8 mouse cellular contexts compared by ENCODE assay signal in the genomic region with DNA sequence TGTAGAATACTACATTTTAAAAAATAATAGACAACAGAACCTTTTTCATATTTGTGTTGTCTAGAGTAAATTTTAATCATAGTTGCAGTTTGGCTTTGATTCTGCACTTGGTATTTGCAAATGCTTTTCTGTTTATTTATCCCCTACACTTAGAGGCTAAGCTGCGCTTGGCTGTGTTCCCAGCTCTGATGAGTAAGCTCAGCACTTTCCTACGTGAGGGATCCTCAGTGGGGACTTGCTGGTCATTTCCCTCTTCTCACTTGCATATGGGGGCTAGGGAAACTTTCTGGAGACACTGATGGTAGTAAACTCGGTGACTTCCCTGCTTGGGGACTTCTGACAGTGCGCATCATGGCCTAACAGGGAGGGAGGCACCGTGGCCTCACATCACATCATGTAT. TPM values are rescaled to one million over a fixed set of nuclear protein-coding genes. Genes with fewer than 3 reads are reported as not detected.
DNase-seq lines count a peak whose midpoint lies in the region; ATAC-seq lines count a peak whose summit lies in the region.

No protein-coding gene starts in this region.

- H3K36me3 ChIP-seq in kidney, embryonic 15.5 days, result no peaks in the 10 kb centered on the region

- no peak overlapping the region for H3K4me2 ChIP-seq in kidney, embryonic 15.5 days

- H3K9ac ChIP-seq in kidney, embryonic 15.5 days, result no peak overlapping the region

- H3K27me3 ChIP-seq in kidney, embryonic 15.5 days, result no peaks in the 10 kb centered on the region

- H3K4me3 ChIP-seq in kidney, embryonic 15.5 days (replicated peaks), result no peak overlapping the region

- no peak overlapping the region for H3K27ac ChIP-seq in kidney, embryonic 15.5 days

- no peaks in the 10 kb centered on the region for H3K9me3 ChIP-seq in kidney, embryonic 15.5 days (replicated peaks)

- 64% methylated on average over 5 of the region's 5 CpGs for WGBS in kidney, embryonic 15.5 days

- ATAC-seq in kidney, embryonic 15.5 days (replicated peaks; ENCODE audit: low FRiP score), result no peak
- no peak for ATAC-seq in megakaryocyte, adult 5-6 weeks (ENCODE audit: poor library complexity, severe bottlenecking)

- DNase-seq in kidney, adult 18-20 months, result peak; percentile 66
- DNase-seq in NIH3T3 (ENCODE audit: low read depth), result peak; percentile 96
- peak; percentile 70 for DNase-seq in fibroblast of lung, adult 2 months (ENCODE audit: low read depth)
- peak; percentile 86 to 87 for DNase-seq in kidney, postnatal 25 days
- DNase-seq in right cerebral cortex, postnatal 14 days, result peak; percentile 52
- no peak for DNase-seq in embryo, embryonic 9.5 days (ENCODE audit: extremely low spot score)

- H3K4me1 ChIP-seq in kidney, embryonic 15.5 days, result peaks cover 41% of the 10 kb centered on the region

RNA-seq across cellular contexts. Expression of a gene that starts 41.7 kb away (rescaled TPM):
- polyA plus RNA-seq in kidney, embryonic 15.5 days (2015; fragmentation: Nextera tagmentation; extraction: Ambion mirVana), result 21.4 and 22.4 TPM in 2 replicates
- total RNA-seq in megakaryocyte, adult 5-6 weeks (2015), result 2.7 TPM in 2 replicates
- total RNA-seq in megakaryocyte, adult 5-6 weeks (2017), result 1.8 and 2.6 TPM in 2 replicates
